Comparison of ENCODE assay signal across 8 mouse cellular contexts in genomic region chr9:44737240-44737949, GRCm38 (mm10). TPM values are rescaled to one million over a fixed set of nuclear protein-coding genes. Genes with fewer than 3 reads are reported as not detected.
DNase-seq lines count a peak whose midpoint lies in the region; ATAC-seq and TF ChIP-seq lines count a peak whose summit lies in the region.

No protein-coding gene starts in this region.

- H3K4me3 ChIP-seq in embryonic facial prominence, embryonic 14.5 days (ENCODE audit: low read depth, low read length): no peak overlapping the region
- H3K4me3 ChIP-seq in lung, embryonic 14.5 days (ENCODE audit: low read depth, low read length): no peak overlapping the region

- peaks cover 11% of the 10 kb centered on the region for H3K36me3 ChIP-seq in embryonic facial prominence, embryonic 14.5 days (ENCODE audit: control insufficient read depth, insufficient read depth, low read length)
- H3K36me3 ChIP-seq in lung, embryonic 14.5 days (ENCODE audit: insufficient read depth): peaks cover 6% of the 10 kb centered on the region

- peak; percentile 34 for DNase-seq in adrenal gland, postnatal 10 days
- DNase-seq in adrenal gland, postnatal 4 days (ENCODE audit: low spot score in 2 of 2): no peak
- peak; percentile 78 for DNase-seq in embryonic facial prominence, embryonic 14.5 days (ENCODE audit: low spot score)
- peak; percentile 71 for DNase-seq in heart, postnatal 4 days
- DNase-seq in lung, embryonic 14.5 days: peak; percentile 84
- DNase-seq in right cerebral cortex, postnatal 4 days: no peak

- H3K27ac ChIP-seq in embryonic facial prominence, embryonic 14.5 days (replicated peaks; ENCODE audit: low read depth, low read length): peak overlapping the region; percentile 85
- peak overlapping the region; percentile 77 for H3K27ac ChIP-seq in lung, embryonic 14.5 days (ENCODE audit: low read depth)

- no peaks in the 10 kb centered on the region for H3K9me3 ChIP-seq in embryonic facial prominence, embryonic 14.5 days (ENCODE audit: control insufficient read depth, low read length)
- 0 out of 2 replicates have a peak, but pooled peaks cover 3% of the 10 kb centered on the region for H3K9me3 ChIP-seq in lung, embryonic 14.5 days (ENCODE audit: low read depth, low read length)

- TF ChIP-seq CTCF in lung, embryonic 14.5 days (IDR thresholded peaks at IDR 0.05; ENCODE audit: low read depth): 0 out of 2 replicates have a peak, but pooled peaks have one; percentile 20

- H3K27me3 ChIP-seq in embryonic facial prominence, embryonic 14.5 days (replicated peaks; ENCODE audit: control insufficient read depth, insufficient read depth, low read length): 0 out of 2 replicates have a peak, but pooled peaks cover 2% of the 10 kb centered on the region
- 0 out of 2 replicates have a peak, but pooled peaks cover 3% of the 10 kb centered on the region for H3K27me3 ChIP-seq in lung, embryonic 14.5 days (ENCODE audit: insufficient read depth, low read length)

- peak overlapping the region; percentile 21; the same call in 1 of the 2 replicates for H3K4me2 ChIP-seq in embryonic facial prominence, embryonic 14.5 days (ENCODE audit: low read depth, low read length)
- peak overlapping the region; percentile 23 for H3K4me2 ChIP-seq in lung, embryonic 14.5 days

- peaks cover 25% of the 10 kb centered on the region for H3K4me1 ChIP-seq in embryonic facial prominence, embryonic 14.5 days (ENCODE audit: control insufficient read depth, insufficient read depth, low read length)
- H3K4me1 ChIP-seq in lung, embryonic 14.5 days (ENCODE audit: insufficient read depth): 0 out of 2 replicates have a peak, but pooled peaks cover 10% of the 10 kb centered on the region

- 18% methylated on average over 8 of the region's 8 CpGs for WGBS in embryonic facial prominence, embryonic 14.5 days
- 18% methylated on average over 8 of the region's 8 CpGs for WGBS in lung, embryonic 14.5 days

- no peak overlapping the region for H3K9ac ChIP-seq in embryonic facial prominence, embryonic 14.5 days (ENCODE audit: low read depth, low read length)
- H3K9ac ChIP-seq in lung, embryonic 14.5 days: no peak overlapping the region

- ATAC-seq in embryonic facial prominence, embryonic 14.5 days (ENCODE audit: low read depth): peak; percentile 31
- peak; percentile 56 for ATAC-seq in lung, embryonic 14.5 days (ENCODE audit: insufficient read depth)
- ATAC-seq in CD4-positive, CD25-positive, alpha-beta regulatory T cell, adult 4 months: no peak
- no peak for ATAC-seq in erythroid progenitor cell, adult 5-6 weeks (replicated peaks; ENCODE audit: low FRiP score, poor library complexity, severe bottlenecking)

RNA-seq across cellular contexts. Expression of gene Phldb1, which starts 2.4 kb away (rescaled TPM):
- total RNA-seq in adrenal gland, postnatal 10 days (2021): 10 to 100 TPM; 54.5 to 63.9 TPM
- 10 to 100 TPM; 58.5 to 76.1 TPM for total RNA-seq in adrenal gland, postnatal 4 days (2021)
- polyA plus RNA-seq in embryonic facial prominence, embryonic 14.5 days (2014; fragmentation: Nextera tagmentation; extraction: Ambion mirVana): 40.3 and 40.9 TPM in 2 replicates
- total RNA-seq in heart, postnatal 4 days (2021): 100 to 1,000 TPM; 109 TPM
- 30.7 and 35.0 TPM in 2 replicates for polyA plus RNA-seq in lung, embryonic 14.5 days (2014; fragmentation: Nextera tagmentation; extraction: Ambion mirVana)
- under 1 TPM in 1 of 2 experiments, not detected in 1; 0.32 TPM for polyA plus RNA-seq in CD4-positive, CD25-positive, alpha-beta regulatory T cell, adult 4 months (2017; shearing (Covaris generic))
- total RNA-seq in erythroid progenitor cell, adult 5-6 weeks (2015; ENCODE audit: low replicate concordance): 3.8 TPM in 1 of 2 replicates, not detected in the other
- 0.26 and 4.4 TPM in 2 replicates for total RNA-seq in erythroid progenitor cell, adult 5-6 weeks (2017; ENCODE audit: low replicate concordance)

RNA-seq across cellular contexts. Expression of gene Arcn1, which starts 30.2 kb away (rescaled TPM):
- 100 to 1,000 TPM; 138 to 150 TPM for total RNA-seq in adrenal gland, postnatal 10 days (2021)
- 100 to 1,000 TPM; 157 to 158 TPM for total RNA-seq in adrenal gland, postnatal 4 days (2021)
- 220 and 226 TPM in 2 replicates for polyA plus RNA-seq in embryonic facial prominence, embryonic 14.5 days (2014; fragmentation: Nextera tagmentation; extraction: Ambion mirVana)
- total RNA-seq in heart, postnatal 4 days (2021): 100 to 1,000 TPM; 104 to 119 TPM
- polyA plus RNA-seq in lung, embryonic 14.5 days (2014; fragmentation: Nextera tagmentation; extraction: Ambion mirVana): 224 and 239 TPM in 2 replicates
- 10 to 100 TPM; 68.0 to 77.9 TPM for polyA plus RNA-seq in CD4-positive, CD25-positive, alpha-beta regulatory T cell, adult 4 months (2017; shearing (Covaris generic))
- total RNA-seq in erythroid progenitor cell, adult 5-6 weeks (2015; ENCODE audit: low replicate concordance): 64.6 and 68.1 TPM in 2 replicates
- total RNA-seq in erythroid progenitor cell, adult 5-6 weeks (2017; ENCODE audit: low replicate concordance): 58.0 and 97.5 TPM in 2 replicates

RNA-seq across cellular contexts. Expression of gene Ift46, which starts 30.3 kb away (rescaled TPM):
- total RNA-seq in adrenal gland, postnatal 10 days (2021): 10 to 100 TPM; 73.0 to 87.7 TPM
- 100 to 1,000 TPM; 122 to 127 TPM for total RNA-seq in adrenal gland, postnatal 4 days (2021)
- polyA plus RNA-seq in embryonic facial prominence, embryonic 14.5 days (2014; fragmentation: Nextera tagmentation; extraction: Ambion mirVana): 101 and 121 TPM in 2 replicates
- 10 to 100 TPM; 58.4 to 58.7 TPM for total RNA-seq in heart, postnatal 4 days (2021)
- polyA plus RNA-seq in lung, embryonic 14.5 days (2014; fragmentation: Nextera tagmentation; extraction: Ambion mirVana): 103 and 106 TPM in 2 replicates
- polyA plus RNA-seq in CD4-positive, CD25-positive, alpha-beta regulatory T cell, adult 4 months (2017; shearing (Covaris generic)): 10 to 100 TPM; 55.1 to 73.7 TPM
- 15.1 and 18.4 TPM in 2 replicates for total RNA-seq in erythroid progenitor cell, adult 5-6 weeks (2015; ENCODE audit: low replicate concordance)
- total RNA-seq in erythroid progenitor cell, adult 5-6 weeks (2017; ENCODE audit: low replicate concordance): 4.7 and 18.2 TPM in 2 replicates

Comparison
In these comparisons a context has a peak if more than half of its experiments do, and no peak if none do; other contexts are left out.
1. DNase-seq: peak in adrenal gland, postnatal 10 days (single experiment), embryonic facial prominence, embryonic 14.5 days (single experiment), heart, postnatal 4 days (single experiment) and lung, embryonic 14.5 days (single experiment); none in adrenal gland, postnatal 4 days (0 of 2) and right cerebral cortex, postnatal 4 days (single experiment).
2. ATAC-seq: peak in embryonic facial prominence, embryonic 14.5 days (single experiment) and lung, embryonic 14.5 days (single experiment); none in CD4-positive, CD25-positive, alpha-beta regulatory T cell, adult 4 months (single experiment) and erythroid progenitor cell, adult 5-6 weeks (single experiment).
3. RNA of gene Phldb1, which starts 2.4 kb away (total RNA-seq): 109 TPM in heart, postnatal 4 days, 58.5 to 76.1 TPM in adrenal gland, postnatal 4 days and 54.5 to 63.9 TPM in adrenal gland, postnatal 10 days; 0.26 to 4.4 TPM in erythroid progenitor cell, adult 5-6 weeks; every median in the first group is over 10 times any median in the second.